Mouse (Mus musculus): ENCODE measurements around the gene Sypl2.

DNA sequence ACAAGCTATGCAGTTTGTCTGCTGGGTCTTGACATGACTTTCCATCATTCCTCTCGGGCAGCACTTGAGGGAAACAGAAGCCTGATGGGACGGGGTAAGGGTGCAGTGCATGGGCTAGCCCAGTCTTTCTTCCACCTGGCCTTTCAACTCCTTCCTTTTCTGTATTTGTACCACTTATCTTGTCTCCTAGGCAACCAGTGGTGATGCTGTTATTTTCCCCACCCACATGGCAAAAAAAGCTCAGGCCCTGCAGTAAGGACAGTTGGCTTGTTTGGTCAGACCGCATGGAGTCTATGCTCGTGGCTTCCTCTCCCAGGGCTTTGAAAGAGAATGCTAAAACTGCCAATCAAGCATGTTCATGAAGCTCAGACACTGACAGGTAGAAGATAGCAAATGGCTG lies 32.8 kb downstream of the Sypl2 start:
- TF ChIP-seq CTCF (IDR thresholded peaks at IDR 0.05; ENCODE audit: extremely low read depth, insufficient read depth, low read length) (no peak), POLR2A (IDR thresholded peaks at IDR 0.05; ENCODE audit: extremely low read depth, insufficient read depth, low read length) (no peak)
